Mouse (Mus musculus) thymus, adult 2 months (tissue): ENCODE measurements around the gene Sgsm3.

ENCODE experiments used
- CTCF ChIP-seq: fragments of 200-500 bp; IDR thresholded peaks from 2 replicates; pipeline ENCODE4 v1.5.1; 2012; ENCODE audit warnings: mild to moderate bottlenecking, control low read depth, low read length, moderate library complexity, borderline replicate concordance; ENCODE audit not compliant: control insufficient read depth, poor library complexity, insufficient read depth; ENCODE audit errors: extremely low read depth
- POLR2A ChIP-seq: fragments of 200-500 bp; IDR thresholded peaks from 2 replicates; pipeline ENCODE4 v1.6.1; 2012; ENCODE audit warnings: mild to moderate bottlenecking, low read length, control low read depth, moderate library complexity; ENCODE audit not compliant: control insufficient read depth, poor library complexity, insufficient read depth; ENCODE audit errors: extremely low read depth

DNA sequence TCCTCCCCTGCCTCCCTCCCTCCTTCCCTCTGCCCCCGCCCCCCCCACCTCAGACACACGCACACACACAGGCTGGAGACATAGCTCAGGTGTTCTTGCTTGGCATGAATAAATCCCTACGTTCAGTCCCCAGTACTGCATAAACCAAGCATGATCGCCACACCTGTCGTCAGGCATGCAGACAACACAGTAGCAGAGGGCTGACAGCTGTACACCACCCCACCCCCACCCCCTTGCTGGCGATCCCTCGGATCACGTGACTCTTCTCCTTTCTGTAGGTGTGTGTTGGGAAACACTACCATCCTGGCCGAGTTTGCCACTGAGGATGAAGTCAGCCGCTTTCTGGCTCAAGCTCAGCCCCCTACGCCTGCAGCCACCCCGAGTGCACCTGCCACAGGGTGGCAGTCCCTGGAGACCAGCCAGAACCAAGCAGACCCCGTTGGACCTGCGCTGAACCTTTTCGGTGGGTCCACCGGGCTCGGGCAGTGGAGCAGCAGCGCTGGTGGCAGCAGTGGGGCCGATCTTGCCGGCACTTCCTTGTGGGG is 48.7 kb upstream of the Sgsm3 start:
- TF ChIP-seq CTCF (no peak), POLR2A (no peak)
